Mouse (Mus musculus): ENCODE measurements at regions not wholly inside any gene's neighbourhood (a gene's known extent, or its start where the extent isn't known, plus 50 kb on each side); places are given as distances from the start of the nearest gene placed in this dataset.
"Not testable (repeated sequence)": the region's sequence is repeated elsewhere in the genome, so short reads cannot be mapped to it uniquely, and the experiment has no call there.

- H3K27ac ChIP-seq (replicated peaks; ENCODE audit: low read depth, low read length); H3K9me3 ChIP-seq (ENCODE audit: control insufficient read depth, low read length); H3K4me3 ChIP-seq (ENCODE audit: low read depth, low read length); H3K4me1 ChIP-seq (ENCODE audit: control insufficient read depth, insufficient read depth, low read length); ATAC-seq (ENCODE audit: insufficient number of reproducible peaks, low FRiP score, low TSS enrichment, low read depth); H3K27me3 ChIP-seq (ENCODE audit: control insufficient read depth, insufficient read depth, low read length); H3K36me3 ChIP-seq (ENCODE audit: control insufficient read depth, insufficient read depth, low read length); H3K9ac ChIP-seq (ENCODE audit: low read length); H3K4me2 ChIP-seq (ENCODE audit: low read depth, severe bottlenecking); DNase-seq (ENCODE audit: low spot score): not testable (repeated sequence)
- WGBS: 63% methylated on average over 2 of the region's 2 CpGs
Observed at GRCm38 (mm10) chr8:126811358-126811757, 134.3 kb downstream of the Tomm20 start.

- DNase-seq (ENCODE audit: low spot score) (no peak), ATAC-seq (ENCODE audit: insufficient number of reproducible peaks, low FRiP score, low TSS enrichment, low read depth) (no peak)
- 91% methylated on average over 5 of the region's 5 CpGs for WGBS
- Histone ChIP-seq H3K27me3 (ENCODE audit: control insufficient read depth, insufficient read depth, low read length) (no peaks in the 10 kb centered on the region), H3K4me2 (ENCODE audit: low read depth, severe bottlenecking) (no peak overlapping the region), H3K27ac (replicated peaks; ENCODE audit: low read depth, low read length) (no peak overlapping the region), H3K4me1 (ENCODE audit: control insufficient read depth, insufficient read depth, low read length) (no peaks in the 10 kb centered on the region), H3K9ac (ENCODE audit: low read length) (no peak overlapping the region), H3K36me3 (ENCODE audit: control insufficient read depth, insufficient read depth, low read length) (no peaks in the 10 kb centered on the region), H3K4me3 (ENCODE audit: low read depth, low read length) (no peak overlapping the region), H3K9me3 (ENCODE audit: control insufficient read depth, low read length) (no peaks in the 10 kb centered on the region; the same call in 1 of the 2 replicates)
Observed at GRCm38 (mm10) chr8:126810516-126810915, 135.1 kb downstream of the Tomm20 start.

- Histone ChIP-seq H3K27me3 (ENCODE audit: control insufficient read depth, insufficient read depth, low read length) (no peaks in the 10 kb centered on the region), H3K4me1 (ENCODE audit: control insufficient read depth, insufficient read depth, low read length) (no peaks in the 10 kb centered on the region), H3K9ac (ENCODE audit: low read length) (no peak overlapping the region), H3K27ac (replicated peaks; ENCODE audit: low read depth, low read length) (no peak overlapping the region), H3K4me2 (ENCODE audit: low read depth, severe bottlenecking) (no peak overlapping the region), H3K9me3 (ENCODE audit: control insufficient read depth, low read length) (no peaks in the 10 kb centered on the region; the same call in 1 of the 2 replicates), H3K4me3 (ENCODE audit: low read depth, low read length) (no peak overlapping the region), H3K36me3 (ENCODE audit: control insufficient read depth, insufficient read depth, low read length) (no peaks in the 10 kb centered on the region)
- 85% methylated on average over 1 of the region's 1 CpGs for WGBS
- ATAC-seq (ENCODE audit: insufficient number of reproducible peaks, low FRiP score, low TSS enrichment, low read depth) (no peak), DNase-seq (ENCODE audit: low spot score) (no peak)
Observed at GRCm38 (mm10) chr8:126809321-126809720, 136.3 kb downstream of the Tomm20 start.

- no peak overlapping the region for H3K4me2 ChIP-seq (ENCODE audit: low read depth, severe bottlenecking)
- H3K27ac ChIP-seq (replicated peaks; ENCODE audit: low read depth, low read length): no peak overlapping the region
- H3K9ac ChIP-seq (ENCODE audit: low read length): no peak overlapping the region
- H3K4me3 ChIP-seq (ENCODE audit: low read depth, low read length): no peak overlapping the region
- ATAC-seq (ENCODE audit: insufficient number of reproducible peaks, low FRiP score, low TSS enrichment, low read depth) (no peak), DNase-seq (ENCODE audit: low spot score) (no peak)
- H3K27me3 ChIP-seq (ENCODE audit: control insufficient read depth, insufficient read depth, low read length): no peaks in the 10 kb centered on the region
- H3K9me3 ChIP-seq (ENCODE audit: control insufficient read depth, low read length): no peaks in the 10 kb centered on the region; the same call in 1 of the 2 replicates
- H3K36me3 ChIP-seq (ENCODE audit: control insufficient read depth, insufficient read depth, low read length): no peaks in the 10 kb centered on the region
- no peaks in the 10 kb centered on the region for H3K4me1 ChIP-seq (ENCODE audit: control insufficient read depth, insufficient read depth, low read length)
- WGBS: 91% methylated on average over 4 of the region's 4 CpGs
Observed at GRCm38 (mm10) chr8:126808496-126808895, 137.1 kb downstream of the Tomm20 start.

- Histone ChIP-seq H3K27ac (replicated peaks; ENCODE audit: low read depth, low read length) (no peak overlapping the region), H3K9ac (ENCODE audit: low read length) (no peak overlapping the region), H3K4me2 (ENCODE audit: low read depth, severe bottlenecking) (no peak overlapping the region), H3K9me3 (ENCODE audit: control insufficient read depth, low read length) (no peaks in the 10 kb centered on the region), H3K4me3 (ENCODE audit: low read depth, low read length) (no peak overlapping the region), H3K36me3 (ENCODE audit: control insufficient read depth, insufficient read depth, low read length) (no peaks in the 10 kb centered on the region), H3K27me3 (ENCODE audit: control insufficient read depth, insufficient read depth, low read length) (no peaks in the 10 kb centered on the region), H3K4me1 (ENCODE audit: control insufficient read depth, insufficient read depth, low read length) (no peaks in the 10 kb centered on the region)
- no peak for ATAC-seq (ENCODE audit: insufficient number of reproducible peaks, low FRiP score, low TSS enrichment, low read depth)
- 79% methylated on average over 8 of the region's 8 CpGs for WGBS
- no peak for DNase-seq (ENCODE audit: low spot score)
Observed at GRCm38 (mm10) chr8:126807171-126807768, 138.4 kb downstream of the Tomm20 start.

GRCm38 (mm10) chr8:126806591-126806990, 139.1 kb downstream of the Tomm20 start:
- Histone ChIP-seq H3K4me1 (ENCODE audit: control insufficient read depth, insufficient read depth, low read length) (no peaks in the 10 kb centered on the region), H3K27me3 (ENCODE audit: control insufficient read depth, insufficient read depth, low read length) (no peaks in the 10 kb centered on the region), H3K4me3 (ENCODE audit: low read depth, low read length) (no peak overlapping the region), H3K9me3 (ENCODE audit: control insufficient read depth, low read length) (no peaks in the 10 kb centered on the region), H3K9ac (ENCODE audit: low read length) (no peak overlapping the region), H3K27ac (replicated peaks; ENCODE audit: low read depth, low read length) (peak overlapping the region; percentile 56; the same call in 1 of the 2 replicates), H3K4me2 (ENCODE audit: low read depth, severe bottlenecking) (no peak overlapping the region), H3K36me3 (ENCODE audit: control insufficient read depth, insufficient read depth, low read length) (no peaks in the 10 kb centered on the region)
- no peak for ATAC-seq (ENCODE audit: insufficient number of reproducible peaks, low FRiP score, low TSS enrichment, low read depth)
- DNase-seq (ENCODE audit: low spot score): no peak
- WGBS: 95% methylated on average over 2 of the region's 2 CpGs

GRCm38 (mm10) chr8:126806181-126806560, 139.5 kb downstream of the Tomm20 start:
- Histone ChIP-seq H3K27ac (replicated peaks; ENCODE audit: low read depth, low read length) (peak overlapping the region; percentile 56; the same call in 1 of the 2 replicates), H3K27me3 (ENCODE audit: control insufficient read depth, insufficient read depth, low read length) (no peaks in the 10 kb centered on the region), H3K36me3 (ENCODE audit: control insufficient read depth, insufficient read depth, low read length) (no peaks in the 10 kb centered on the region), H3K9me3 (ENCODE audit: control insufficient read depth, low read length) (no peaks in the 10 kb centered on the region), H3K4me2 (ENCODE audit: low read depth, severe bottlenecking) (no peak overlapping the region), H3K4me1 (ENCODE audit: control insufficient read depth, insufficient read depth, low read length) (no peaks in the 10 kb centered on the region), H3K4me3 (ENCODE audit: low read depth, low read length) (no peak overlapping the region), H3K9ac (ENCODE audit: low read length) (peak overlapping the region; percentile 3; the same call in 1 of the 2 replicates)
- DNase-seq (ENCODE audit: low spot score): no peak
- no peak for ATAC-seq (ENCODE audit: insufficient number of reproducible peaks, low FRiP score, low TSS enrichment, low read depth)
- 72% methylated on average over 3 of the region's 3 CpGs for WGBS

- H3K9ac ChIP-seq (ENCODE audit: low read length): no peak overlapping the region
- H3K4me2 ChIP-seq (ENCODE audit: low read depth, severe bottlenecking): no peak overlapping the region
- no peak; the same call in 1 of the 2 replicates for ATAC-seq (ENCODE audit: insufficient number of reproducible peaks, low FRiP score, low TSS enrichment, low read depth)
- H3K27me3 ChIP-seq (ENCODE audit: control insufficient read depth, insufficient read depth, low read length): no peaks in the 10 kb centered on the region
- H3K27ac ChIP-seq (replicated peaks; ENCODE audit: low read depth, low read length): peak overlapping the region; percentile 56; the same call in 1 of the 2 replicates
- 45% methylated on average over 13 of the region's 13 CpGs for WGBS
- DNase-seq (ENCODE audit: low spot score): peak; percentile 45
- no peaks in the 10 kb centered on the region for H3K36me3 ChIP-seq (ENCODE audit: control insufficient read depth, insufficient read depth, low read length)
- no peaks in the 10 kb centered on the region for H3K4me1 ChIP-seq (ENCODE audit: control insufficient read depth, insufficient read depth, low read length)
- H3K4me3 ChIP-seq (ENCODE audit: low read depth, low read length): no peak overlapping the region
- H3K9me3 ChIP-seq (ENCODE audit: control insufficient read depth, low read length): no peaks in the 10 kb centered on the region
Observed at GRCm38 (mm10) chr8:126805365-126806180, 140.1 kb downstream of the Tomm20 start.
